Mouse (Mus musculus) cerebellum, adult 2 months (tissue): ENCODE measurements around the gene Pex12.

Source experiments
- CTCF ChIP-seq: fragments of 200-500 bp; IDR thresholded peaks from 2 replicates; pipeline ENCODE4 v1.5.1; 2011; ENCODE audit warnings: low read depth, mild to moderate bottlenecking, control low read depth, low read length, moderate library complexity, borderline replicate concordance; ENCODE audit not compliant: insufficient read depth
- POLR2A ChIP-seq: fragments of 200-500 bp; IDR thresholded peaks from 2 replicates; pipeline ENCODE4 v1.6.1; 2011; ENCODE audit warnings: low read length, control low read depth, borderline replicate concordance; ENCODE audit not compliant: insufficient read depth

DNA sequence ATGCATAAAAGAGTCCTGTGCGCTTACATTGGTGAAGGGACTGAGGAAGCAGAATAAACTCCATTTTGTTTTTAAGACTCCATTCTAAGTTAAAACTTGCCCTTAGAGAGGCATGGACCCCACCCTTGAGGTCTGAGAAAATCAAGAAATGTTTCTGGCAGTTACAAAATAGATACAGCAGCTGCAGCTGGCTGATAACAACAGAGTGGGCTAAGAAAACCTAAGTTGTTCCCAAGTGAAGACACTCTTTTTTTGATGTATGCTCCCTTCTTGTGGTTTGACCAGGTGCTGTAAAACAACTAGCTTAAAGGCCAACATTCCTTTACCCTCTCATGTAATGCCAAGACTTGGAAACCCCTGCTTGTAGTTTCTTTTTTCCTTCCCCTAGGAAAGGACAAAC, 39.7 kb downstream of the Pex12 start:
- TF ChIP-seq CTCF (no peak), POLR2A (no peak)
